Mouse (Mus musculus): ENCODE measurements around the gene Eif2b5. TPM values are rescaled to one million over a fixed set of nuclear protein-coding genes. Genes with fewer than 3 reads are reported as not detected.
A peak's percentile ranks its signal among the peaks of the same experiment; 100 is the strongest.
"Not testable (repeated sequence)": the region's sequence is repeated elsewhere in the genome, so short reads cannot be mapped to it uniquely, and the experiment has no call there.

Eif2b5 gene
- 56.7 and 61.0 TPM in 2 replicates for polyA plus RNA-seq (2012; rRNA removed)

DNA sequence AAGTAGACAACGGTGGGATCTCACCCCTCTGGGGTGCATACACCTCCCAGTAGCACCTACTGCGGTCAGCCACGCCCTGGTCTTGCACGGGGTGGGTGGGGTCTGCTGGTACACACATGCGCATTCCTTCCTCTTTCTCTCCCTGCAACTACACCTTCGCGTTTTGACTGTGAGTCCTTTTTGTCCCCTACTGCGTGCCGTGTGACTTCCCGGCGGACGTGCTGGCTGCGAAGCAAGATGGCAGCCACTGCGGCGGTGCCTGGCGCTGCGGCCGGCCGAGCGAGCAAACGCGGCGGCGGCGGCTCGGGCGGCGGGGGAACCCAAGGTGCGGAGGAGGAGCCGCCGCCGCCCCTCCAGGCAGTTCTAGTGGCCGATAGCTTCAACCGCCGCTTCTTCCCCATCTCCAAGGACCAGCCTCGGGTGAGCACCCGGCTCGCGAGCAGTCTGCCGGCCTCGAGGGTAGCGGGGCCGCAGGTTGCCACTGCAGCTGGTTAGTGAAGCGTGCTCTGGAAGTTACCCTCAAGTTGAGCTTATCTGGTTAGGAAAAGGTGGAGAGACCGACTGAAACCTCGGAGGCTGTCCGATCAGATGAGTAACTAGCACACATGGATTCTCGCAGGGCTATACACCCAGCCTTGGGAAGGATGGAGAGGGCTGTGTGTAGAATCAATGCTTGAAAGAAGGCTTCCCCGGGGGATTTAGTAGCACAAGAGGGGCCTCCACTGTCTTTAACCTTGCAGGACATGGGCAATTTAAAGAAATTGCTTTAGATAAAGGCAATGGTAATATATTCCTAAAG lies at the start of gene Eif2b5:
Eif2b5 (plus strand) TSS at position 141 of the 799 bp plus-strand sequence.
- no peak for TF ChIP-seq CTCF (IDR thresholded peaks at IDR 0.05; ENCODE audit: borderline replicate concordance, extremely low read depth, insufficient read depth, insufficient read length)
- peak; percentile 82 for TF ChIP-seq POLR2A (IDR thresholded peaks at IDR 0.05; ENCODE audit: borderline replicate concordance, extremely low read depth, insufficient read depth, insufficient read length, poor library complexity, severe bottlenecking)
- peak; percentile 98 for DNase-seq (ENCODE audit: low read depth)

- TF ChIP-seq CTCF (IDR thresholded peaks at IDR 0.05; ENCODE audit: borderline replicate concordance, extremely low read depth, insufficient read depth, insufficient read length) (no peak), POLR2A (IDR thresholded peaks at IDR 0.05; ENCODE audit: borderline replicate concordance, extremely low read depth, insufficient read depth, insufficient read length, poor library complexity, severe bottlenecking) (no peak)
- no peak for DNase-seq (ENCODE audit: low read depth)
Measured at GRCm38 (mm10) chr16:20451774-20452173, 46.8 kb upstream of the Eif2b5 start.

DNA sequence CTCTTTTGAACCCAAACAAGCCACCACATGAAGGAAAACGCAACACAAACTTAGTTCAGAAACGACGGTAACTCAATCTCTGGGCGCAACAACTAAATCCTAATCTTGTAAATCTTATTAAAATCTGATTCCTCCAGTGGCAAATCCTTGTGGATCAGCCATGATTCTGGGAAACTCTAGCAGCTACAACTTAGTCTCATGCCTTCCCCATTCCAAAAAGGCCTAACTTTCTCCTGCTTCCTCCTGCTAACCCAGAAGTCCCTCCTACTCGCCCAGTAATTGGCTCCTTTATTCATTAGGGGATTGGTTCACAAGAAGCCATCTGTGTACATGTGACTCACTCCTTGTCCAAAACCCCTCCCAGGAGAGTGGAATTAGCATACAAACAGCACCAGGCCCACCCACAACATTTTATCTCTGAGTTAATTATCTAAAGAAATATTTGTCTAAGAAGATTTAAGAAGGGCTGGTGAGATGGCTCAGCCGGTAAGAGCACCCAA lies 44.4 kb upstream of the Eif2b5 start:
- DNase-seq (ENCODE audit: low read depth), result no peak
- no peak for TF ChIP-seq POLR2A (IDR thresholded peaks at IDR 0.05; ENCODE audit: borderline replicate concordance, extremely low read depth, insufficient read depth, insufficient read length, poor library complexity, severe bottlenecking)
- TF ChIP-seq CTCF (IDR thresholded peaks at IDR 0.05; ENCODE audit: borderline replicate concordance, extremely low read depth, insufficient read depth, insufficient read length), result no peak

GRCm38 (mm10) chr16:20456106-20456505 lies 42.5 kb upstream of the Eif2b5 start:
- TF ChIP-seq POLR2A (IDR thresholded peaks at IDR 0.05; ENCODE audit: borderline replicate concordance, extremely low read depth, insufficient read depth, insufficient read length, poor library complexity, severe bottlenecking), result no peak
- no peak for TF ChIP-seq CTCF (IDR thresholded peaks at IDR 0.05; ENCODE audit: borderline replicate concordance, extremely low read depth, insufficient read depth, insufficient read length)
- DNase-seq (ENCODE audit: low read depth), result no peak

DNA sequence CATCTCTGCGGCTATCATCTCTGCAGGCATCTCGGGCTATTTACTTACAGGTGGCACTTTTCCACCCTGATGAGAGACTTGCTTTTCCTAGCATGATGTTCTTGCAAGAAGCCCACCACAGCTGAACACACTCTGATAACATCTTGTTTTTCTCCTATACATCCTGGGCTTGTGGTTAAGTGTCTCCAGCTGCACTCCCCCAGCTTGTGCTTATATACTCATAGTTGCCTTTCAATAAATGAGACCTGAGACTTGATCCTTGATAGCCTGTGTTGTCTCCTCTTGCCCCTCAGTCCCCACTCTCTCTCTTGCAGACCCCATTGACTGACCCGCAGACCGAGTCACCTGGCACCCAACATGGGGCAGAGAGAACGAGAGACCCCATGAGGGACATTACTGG lies 39.9 kb upstream of the Eif2b5 start:
- not testable (repeated sequence) for DNase-seq (ENCODE audit: low read depth)

DNA sequence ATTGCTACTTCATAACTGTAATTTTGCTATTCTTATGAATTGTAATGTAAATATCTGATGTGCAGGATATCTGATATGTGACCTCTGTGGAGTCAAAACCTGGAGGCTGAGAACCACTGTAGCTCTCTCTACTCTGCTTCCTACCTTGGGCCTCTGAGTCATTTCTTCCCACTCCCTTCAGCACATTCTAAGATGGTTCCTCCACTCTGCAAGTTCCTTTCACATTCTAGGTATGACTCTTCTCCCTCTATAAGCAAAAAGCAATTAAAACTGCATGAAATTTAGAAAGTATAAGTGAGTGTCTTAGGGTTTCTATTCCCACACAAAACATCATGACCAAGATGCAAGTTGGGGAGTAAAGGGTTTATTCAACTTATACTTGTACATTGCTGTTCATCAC lies 33.9 kb upstream of the Eif2b5 start:
- TF ChIP-seq CTCF (IDR thresholded peaks at IDR 0.05; ENCODE audit: borderline replicate concordance, extremely low read depth, insufficient read depth, insufficient read length) (no peak), POLR2A (IDR thresholded peaks at IDR 0.05; ENCODE audit: borderline replicate concordance, extremely low read depth, insufficient read depth, insufficient read length, poor library complexity, severe bottlenecking) (no peak)
- DNase-seq (ENCODE audit: low read depth), result no peak

DNA sequence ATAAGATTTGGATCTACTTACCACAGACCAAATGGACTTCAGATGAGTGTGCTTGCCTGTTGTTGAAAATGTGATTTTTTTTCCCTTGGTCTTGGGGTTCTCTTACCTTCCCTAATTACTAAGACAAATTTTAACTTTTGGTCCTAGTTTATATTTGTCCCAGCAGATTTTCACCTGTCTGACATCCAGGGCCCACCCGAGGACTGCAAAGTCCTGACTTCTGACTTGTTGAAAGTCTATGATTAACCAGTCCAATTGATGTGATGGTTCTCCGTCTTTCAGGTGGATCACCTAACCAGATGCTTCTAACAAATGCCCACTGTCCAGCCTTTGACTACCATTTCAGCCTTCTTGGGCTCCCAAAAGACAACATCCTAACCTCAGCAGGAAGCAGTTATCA lies 27.6 kb upstream of the Eif2b5 start:
- TF ChIP-seq POLR2A (IDR thresholded peaks at IDR 0.05; ENCODE audit: borderline replicate concordance, extremely low read depth, insufficient read depth, insufficient read length, poor library complexity, severe bottlenecking) (no peak), CTCF (IDR thresholded peaks at IDR 0.05; ENCODE audit: borderline replicate concordance, extremely low read depth, insufficient read depth, insufficient read length) (no peak)
- no peak for DNase-seq (ENCODE audit: low read depth)

- no peak for DNase-seq (ENCODE audit: low read depth)
- TF ChIP-seq CTCF (IDR thresholded peaks at IDR 0.05; ENCODE audit: borderline replicate concordance, extremely low read depth, insufficient read depth, insufficient read length) (no peak), POLR2A (IDR thresholded peaks at IDR 0.05; ENCODE audit: borderline replicate concordance, extremely low read depth, insufficient read depth, insufficient read length, poor library complexity, severe bottlenecking) (no peak)
Measured at GRCm38 (mm10) chr16:20471686-20472085, 26.9 kb upstream of the Eif2b5 start.

DNA sequence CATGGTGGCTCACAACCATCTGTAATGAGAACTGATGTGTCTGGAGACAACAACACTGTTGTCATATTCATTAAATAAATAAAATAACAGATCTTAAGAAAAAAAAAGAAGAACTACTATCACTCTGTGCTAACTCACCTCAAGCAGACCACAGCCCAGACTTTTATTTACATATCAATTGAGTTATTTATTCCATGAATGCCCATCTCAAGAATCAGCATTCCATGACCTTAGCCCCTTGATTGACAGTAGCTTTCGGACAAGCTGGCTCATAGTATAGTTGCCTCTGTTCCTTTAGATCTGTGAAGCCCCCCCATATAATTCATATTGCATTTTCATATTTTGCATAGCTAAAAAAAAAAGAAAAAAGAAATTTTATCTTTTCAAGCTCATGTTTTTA lies 24.9 kb upstream of the Eif2b5 start:
- TF ChIP-seq CTCF (IDR thresholded peaks at IDR 0.05; ENCODE audit: borderline replicate concordance, extremely low read depth, insufficient read depth, insufficient read length) (no peak), POLR2A (IDR thresholded peaks at IDR 0.05; ENCODE audit: borderline replicate concordance, extremely low read depth, insufficient read depth, insufficient read length, poor library complexity, severe bottlenecking) (no peak)
- no peak for DNase-seq (ENCODE audit: low read depth)

DNA sequence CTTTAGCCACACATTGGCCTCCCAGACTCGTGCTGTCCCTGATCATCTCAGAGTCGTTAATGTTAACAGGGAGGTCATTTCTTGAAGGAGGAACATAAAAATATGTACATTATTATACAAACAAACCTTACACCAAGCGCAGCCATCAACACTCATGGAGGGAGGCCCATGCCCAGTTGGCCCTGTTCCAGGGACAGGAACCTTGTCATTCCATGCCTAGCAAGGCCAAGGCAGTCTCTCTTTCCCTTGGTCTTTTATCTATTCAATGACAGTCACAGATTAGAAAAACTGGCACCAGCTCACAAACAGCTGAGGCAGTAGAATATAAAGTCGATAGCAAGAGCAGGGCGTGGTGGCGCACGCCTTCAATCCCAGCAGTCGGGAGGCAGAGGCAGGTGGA lies 24.4 kb upstream of the Eif2b5 start:
- DNase-seq (ENCODE audit: low read depth), result no peak
- TF ChIP-seq POLR2A (IDR thresholded peaks at IDR 0.05; ENCODE audit: borderline replicate concordance, extremely low read depth, insufficient read depth, insufficient read length, poor library complexity, severe bottlenecking), result no peak
- TF ChIP-seq CTCF (IDR thresholded peaks at IDR 0.05; ENCODE audit: borderline replicate concordance, extremely low read depth, insufficient read depth, insufficient read length), result no peak

GRCm38 (mm10) chr16:20474786-20475185 lies 23.8 kb upstream of the Eif2b5 start:
- DNase-seq (ENCODE audit: low read depth), result no peak
- TF ChIP-seq CTCF (IDR thresholded peaks at IDR 0.05; ENCODE audit: borderline replicate concordance, extremely low read depth, insufficient read depth, insufficient read length), result no peak
- no peak for TF ChIP-seq POLR2A (IDR thresholded peaks at IDR 0.05; ENCODE audit: borderline replicate concordance, extremely low read depth, insufficient read depth, insufficient read length, poor library complexity, severe bottlenecking)

GRCm38 (mm10) chr16:20475335-20475734 lies 23.3 kb upstream of the Eif2b5 start:
- DNase-seq (ENCODE audit: low read depth), result no peak
- TF ChIP-seq POLR2A (IDR thresholded peaks at IDR 0.05; ENCODE audit: borderline replicate concordance, extremely low read depth, insufficient read depth, insufficient read length, poor library complexity, severe bottlenecking), result no peak
- no peak for TF ChIP-seq CTCF (IDR thresholded peaks at IDR 0.05; ENCODE audit: borderline replicate concordance, extremely low read depth, insufficient read depth, insufficient read length)

Measured in brain, embryonic 14.5 days (tissue).